Mouse (Mus musculus): Measurements from ENCODE around the gene Prkag2.
A peak's percentile ranks its signal among the peaks of the same experiment; 100 is the strongest.

The Prkag2 gene

DNA sequence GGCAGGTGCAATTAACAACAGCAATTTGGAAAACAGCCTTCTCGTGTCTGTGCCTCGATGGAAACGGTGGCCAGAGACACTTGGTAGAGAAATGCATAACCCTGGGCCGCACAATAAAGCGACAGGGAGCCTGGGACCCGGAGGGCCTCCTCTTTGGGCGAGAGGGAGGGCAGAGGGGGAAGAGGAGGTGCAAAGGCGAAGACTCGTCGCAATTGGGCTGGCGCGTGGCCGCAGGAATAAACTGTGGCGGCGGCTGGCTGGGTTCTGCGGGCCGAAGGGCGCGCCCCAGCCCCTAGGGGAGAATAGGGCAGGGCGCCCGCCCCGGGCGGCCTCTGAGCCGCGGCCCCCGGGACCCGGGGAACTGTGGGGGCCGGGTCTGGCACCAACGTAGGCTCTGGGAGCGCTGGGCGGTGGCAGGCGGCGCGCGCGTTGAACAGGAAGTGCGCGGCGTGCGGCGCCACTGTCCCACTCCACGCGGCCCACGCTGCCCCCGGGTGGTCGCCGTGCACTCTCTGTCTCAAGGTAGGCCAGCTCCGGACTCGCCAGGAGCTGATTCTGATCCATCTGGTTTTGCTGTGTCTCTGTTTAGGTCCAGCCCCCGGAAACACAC, at the start of gene Prkag2:
Gene Prkag2 (minus strand): TSS at position 127 of the 610 bp plus-strand sequence.
- peak; percentile 60 for DNase-seq

DNA sequence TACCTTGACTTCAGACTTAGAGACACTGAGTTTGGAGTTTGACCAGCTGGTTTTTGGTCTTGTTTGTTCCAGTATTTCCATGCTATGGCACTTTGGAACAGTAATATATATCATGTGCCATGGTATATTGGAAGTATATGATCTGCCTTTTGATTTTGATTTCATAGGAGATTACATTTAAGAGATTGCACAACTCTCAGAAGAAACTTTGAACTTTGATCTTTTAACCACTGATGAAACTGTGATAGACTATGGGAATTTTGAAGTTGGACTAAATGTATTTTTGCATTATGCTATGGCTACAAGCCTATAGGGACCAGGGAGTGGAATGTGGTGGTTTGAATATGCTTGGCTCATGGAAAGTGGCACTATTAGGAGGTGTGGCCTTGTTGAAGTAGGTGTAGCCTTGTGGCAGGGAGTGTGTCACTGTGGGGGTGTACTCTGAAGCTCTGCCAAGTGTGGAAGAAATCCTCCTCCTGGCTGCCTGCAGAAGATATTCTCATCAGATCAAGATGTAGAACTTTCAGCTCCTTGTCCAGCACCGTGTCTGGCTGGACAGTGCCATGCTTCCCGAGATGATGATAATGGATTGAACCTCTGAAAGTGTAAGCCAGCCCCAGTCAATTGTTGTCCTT, 49.0 kb upstream of the Prkag2 start:
- no peak for DNase-seq

DNA sequence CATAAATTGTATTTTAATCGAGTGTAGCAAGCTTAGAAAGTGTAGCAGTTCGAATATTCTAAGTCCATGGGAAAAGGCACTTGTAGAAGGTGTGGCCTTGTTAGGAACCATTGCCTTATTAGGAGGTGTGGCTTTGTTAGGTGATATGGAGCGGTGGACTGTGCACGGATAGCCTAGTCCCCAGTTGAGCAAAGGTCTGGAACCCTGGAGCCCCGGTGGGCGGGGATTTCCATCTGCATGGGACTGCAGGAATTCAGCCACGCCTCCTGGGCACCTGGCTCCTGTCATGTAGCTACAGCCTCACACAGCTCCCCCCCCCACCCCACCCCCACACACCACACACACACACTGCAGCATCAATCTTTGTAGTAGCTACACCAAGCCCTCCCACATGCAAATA, 46.3 kb upstream of the Prkag2 start:
- DNase-seq, result no peak

DNA sequence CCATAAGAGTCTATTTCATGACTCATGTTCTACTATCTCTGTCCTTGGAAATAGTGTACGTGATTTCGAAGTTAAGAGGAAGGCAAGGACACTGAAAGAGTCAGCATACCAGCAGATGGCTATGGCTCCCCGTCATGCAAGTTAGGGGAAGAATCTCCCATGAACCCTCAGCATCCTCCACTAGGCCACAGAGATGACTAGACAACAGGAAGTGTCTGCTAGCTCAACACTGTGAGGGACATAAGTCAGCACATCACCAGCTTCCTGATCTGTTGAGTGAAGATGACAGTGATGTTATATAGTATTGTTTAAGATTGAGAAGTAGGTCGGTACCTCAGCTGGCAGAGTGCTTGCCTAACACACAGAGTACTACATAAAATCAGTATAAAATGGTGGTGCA, 27.4 kb upstream of the Prkag2 start:
- no peak for DNase-seq

DNA sequence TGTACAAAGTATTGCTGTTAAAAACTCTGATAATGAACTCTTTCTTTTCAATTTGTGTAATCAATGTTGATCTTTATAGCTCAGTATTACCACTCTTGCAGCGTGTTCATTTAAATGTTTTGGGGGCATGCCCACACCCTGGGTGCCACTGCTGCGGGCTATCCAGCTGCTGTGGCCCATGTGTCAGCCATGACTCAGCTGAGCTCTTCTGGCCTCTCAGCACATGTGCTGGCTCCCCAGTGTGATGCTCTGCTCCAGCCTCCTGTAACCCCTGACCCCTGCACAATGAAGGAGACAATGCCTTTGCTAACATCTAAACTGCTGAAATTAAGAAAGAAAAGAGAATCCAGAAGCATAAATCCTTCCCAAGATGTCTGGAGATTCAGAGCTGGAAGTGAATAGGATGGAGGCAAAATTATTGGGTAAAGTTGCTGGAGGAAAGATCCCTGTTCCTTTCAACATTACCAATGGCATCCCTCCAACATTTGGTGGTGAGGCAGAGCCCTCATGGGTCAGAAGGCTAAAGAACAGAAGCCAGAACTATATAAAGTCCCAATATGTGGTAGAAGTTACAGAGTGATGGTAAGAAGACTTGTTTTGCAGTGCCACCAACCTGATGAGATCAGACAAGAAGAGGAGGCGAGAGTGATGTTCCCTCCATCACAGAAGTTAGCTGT, 25.6 kb upstream of the Prkag2 start:
- no peak for DNase-seq

DNA sequence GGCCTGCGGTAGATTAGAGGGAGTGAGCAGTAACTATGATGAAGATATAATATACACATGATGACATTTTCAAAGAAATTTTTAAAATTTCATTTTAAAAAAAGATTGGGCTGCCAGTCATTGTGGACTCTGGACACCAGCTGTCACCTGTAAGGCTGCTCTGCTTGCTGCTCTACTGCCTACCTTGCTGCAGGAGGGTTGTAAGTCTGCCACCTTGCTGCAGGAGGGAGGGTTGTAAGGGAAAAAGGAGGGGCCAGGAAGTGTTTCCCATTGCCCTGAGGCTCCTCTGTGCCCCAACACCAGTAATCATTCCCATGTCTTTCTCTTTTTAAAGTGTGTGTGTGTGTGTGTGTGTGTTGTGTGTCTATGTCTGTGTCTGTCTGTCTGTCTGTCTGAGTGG, 22.1 kb upstream of the Prkag2 start:
- no peak for DNase-seq

DNA sequence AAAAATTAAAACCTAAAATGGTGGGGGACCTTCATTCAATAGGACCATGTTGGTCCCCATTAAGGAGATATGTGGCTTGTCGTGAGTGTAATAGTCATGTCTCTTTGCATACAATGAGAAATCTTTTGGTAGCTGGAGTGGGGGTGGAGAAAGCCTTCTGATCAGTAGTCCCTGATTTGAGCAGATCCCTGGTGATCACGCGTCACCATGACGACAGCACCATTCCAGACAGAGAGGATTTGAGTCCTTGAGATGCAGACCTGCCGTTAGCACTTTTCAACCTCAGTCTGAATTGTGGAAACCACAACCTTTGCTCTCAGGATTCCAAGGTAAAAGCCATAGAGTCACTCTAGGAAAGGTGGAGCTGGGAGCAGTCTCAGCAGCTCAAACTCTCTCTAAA, 18.7 kb upstream of the Prkag2 start:
- peak; percentile 27 for DNase-seq

DNA sequence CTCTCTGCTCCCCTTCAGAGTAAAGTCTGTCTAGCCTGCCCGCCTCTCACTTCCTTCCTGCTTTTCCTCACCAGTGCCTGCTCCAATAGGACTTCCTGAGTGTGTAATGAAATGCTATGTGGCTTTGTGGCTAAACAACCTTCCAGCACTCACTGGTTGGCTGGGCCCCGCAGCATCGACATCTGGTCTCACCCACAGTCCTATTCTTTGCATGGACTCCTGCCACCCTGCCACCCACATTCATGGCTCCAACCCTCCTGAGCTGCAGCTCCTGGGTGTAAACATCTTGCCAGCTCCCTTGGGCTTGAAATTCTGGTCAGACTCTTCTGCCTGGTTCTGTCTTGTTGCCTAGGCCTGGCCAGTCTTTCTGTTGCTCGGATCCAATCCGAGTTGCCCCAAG, 15.6 kb upstream of the Prkag2 start:
- peak; percentile 89 for DNase-seq

DNA sequence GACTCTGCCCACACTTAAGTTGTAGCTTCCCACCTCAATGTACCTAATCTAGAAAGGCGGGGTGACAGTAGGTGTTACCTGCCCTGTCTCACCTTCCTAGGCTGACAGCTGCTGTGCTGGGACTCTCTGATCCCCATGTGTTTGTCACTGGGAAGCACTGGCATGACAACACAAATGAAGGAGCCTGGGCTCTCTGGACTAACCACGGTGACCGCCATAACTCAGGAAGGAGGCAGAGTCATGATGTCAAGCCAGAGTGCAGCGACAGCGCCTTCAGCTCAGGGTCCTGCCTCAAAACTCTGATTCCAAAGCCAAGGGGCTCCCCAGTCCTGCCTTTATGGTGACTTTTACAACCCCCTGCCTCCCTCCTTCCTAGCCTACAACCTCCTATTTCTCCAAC, 14.8 kb upstream of the Prkag2 start:
- no peak for DNase-seq

DNA sequence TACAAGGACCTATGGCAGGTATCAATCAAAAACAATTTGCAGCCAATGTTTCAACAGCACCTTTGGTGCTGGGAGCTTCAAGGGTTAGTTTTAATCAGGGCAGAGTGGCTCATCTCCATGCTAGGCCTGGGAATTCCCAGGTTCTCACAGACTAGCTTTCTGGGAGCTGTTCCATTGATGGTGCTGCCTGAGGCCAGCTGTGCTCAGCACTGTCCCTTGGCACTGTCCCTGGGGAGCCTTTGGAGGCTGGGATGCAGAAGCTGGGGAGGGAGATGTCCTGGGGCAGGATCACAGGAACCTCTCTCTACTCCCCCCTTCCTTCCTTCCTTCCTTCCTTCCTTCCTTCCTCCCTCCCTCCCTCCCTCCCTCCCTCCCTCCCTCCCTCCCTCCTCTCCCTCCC, 13.7 kb upstream of the Prkag2 start:
- DNase-seq, result no peak

DNA sequence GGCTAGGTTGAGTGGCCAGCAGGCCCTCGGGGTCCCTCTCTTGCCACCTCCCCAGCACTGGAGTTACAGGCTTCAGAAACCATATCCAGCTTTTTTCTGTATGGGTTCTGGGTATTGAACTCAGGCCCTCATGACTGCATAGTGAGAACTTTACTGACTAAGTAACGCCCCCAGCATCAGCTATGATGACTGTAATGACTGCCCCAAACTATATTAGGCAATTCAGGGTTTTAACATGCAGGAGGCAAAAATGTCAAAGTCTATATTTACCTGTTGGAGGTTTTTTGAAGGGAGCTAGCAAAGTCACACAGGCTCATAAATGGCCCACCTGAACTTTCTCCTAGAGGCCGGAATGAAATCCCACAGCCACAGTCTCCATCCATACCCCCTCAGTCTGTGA, 9.9 kb upstream of the Prkag2 start:
- DNase-seq, result no peak

DNA sequence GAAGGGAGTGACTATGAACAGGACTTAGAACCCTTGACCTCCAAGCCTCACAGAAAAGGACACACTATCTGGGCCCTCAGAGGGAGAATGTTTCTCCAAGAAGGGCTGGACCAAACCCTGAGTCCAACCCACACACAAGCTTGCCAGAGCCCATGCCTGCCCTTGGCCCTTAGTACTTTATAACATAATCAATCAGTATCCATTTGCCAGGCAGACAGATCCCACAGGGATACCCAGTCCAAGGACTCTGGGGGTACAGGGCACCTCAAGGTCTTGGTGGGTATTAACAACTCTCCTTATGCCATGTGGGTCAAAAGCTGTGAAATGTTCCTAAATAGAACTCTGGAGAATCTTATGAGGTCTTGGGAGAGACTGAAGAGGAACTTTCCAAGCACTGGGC, 5.3 kb upstream of the Prkag2 start:
- no peak for DNase-seq

DNA sequence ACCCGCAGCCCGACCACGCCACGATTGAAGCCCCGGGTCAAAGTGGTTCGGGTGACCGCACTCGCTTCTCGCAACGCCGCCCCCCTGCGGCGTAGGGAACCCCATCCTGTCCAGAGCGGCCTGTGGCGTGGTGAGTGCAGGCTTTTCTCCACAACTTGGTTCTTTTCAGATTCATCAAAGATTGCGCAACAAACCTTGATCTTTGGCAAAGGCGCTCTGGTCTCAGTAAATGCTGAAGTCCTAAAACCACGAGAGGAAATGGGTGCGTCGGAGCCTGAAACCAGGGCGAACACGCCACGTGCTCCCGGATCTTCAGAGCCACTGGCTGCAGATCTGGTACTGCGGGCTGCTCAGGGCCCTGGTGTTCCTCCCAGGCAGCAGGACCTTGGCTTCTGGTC, 683 bp upstream of the Prkag2 start:
- DNase-seq, result peak; percentile 42

DNA sequence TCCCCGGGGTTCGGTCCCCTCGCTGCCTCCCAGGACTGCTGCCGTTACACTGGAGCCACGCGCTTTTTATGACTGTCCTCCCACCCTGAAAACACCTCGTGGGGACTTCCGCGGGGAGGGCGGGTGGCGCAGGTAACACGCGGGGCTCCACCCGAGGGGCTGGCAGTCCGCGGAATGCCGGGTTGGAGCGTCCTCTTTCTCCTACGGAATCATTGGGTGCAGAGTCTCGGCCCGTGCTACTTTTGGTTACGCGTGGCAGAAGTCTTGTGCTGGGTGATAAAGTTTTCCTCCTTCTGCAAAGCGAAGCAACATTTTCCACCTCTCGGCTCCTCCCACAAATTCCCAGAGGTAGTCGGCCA, 306 bp downstream of the Prkag2 start:
- peak; percentile 56 for DNase-seq

DNA sequence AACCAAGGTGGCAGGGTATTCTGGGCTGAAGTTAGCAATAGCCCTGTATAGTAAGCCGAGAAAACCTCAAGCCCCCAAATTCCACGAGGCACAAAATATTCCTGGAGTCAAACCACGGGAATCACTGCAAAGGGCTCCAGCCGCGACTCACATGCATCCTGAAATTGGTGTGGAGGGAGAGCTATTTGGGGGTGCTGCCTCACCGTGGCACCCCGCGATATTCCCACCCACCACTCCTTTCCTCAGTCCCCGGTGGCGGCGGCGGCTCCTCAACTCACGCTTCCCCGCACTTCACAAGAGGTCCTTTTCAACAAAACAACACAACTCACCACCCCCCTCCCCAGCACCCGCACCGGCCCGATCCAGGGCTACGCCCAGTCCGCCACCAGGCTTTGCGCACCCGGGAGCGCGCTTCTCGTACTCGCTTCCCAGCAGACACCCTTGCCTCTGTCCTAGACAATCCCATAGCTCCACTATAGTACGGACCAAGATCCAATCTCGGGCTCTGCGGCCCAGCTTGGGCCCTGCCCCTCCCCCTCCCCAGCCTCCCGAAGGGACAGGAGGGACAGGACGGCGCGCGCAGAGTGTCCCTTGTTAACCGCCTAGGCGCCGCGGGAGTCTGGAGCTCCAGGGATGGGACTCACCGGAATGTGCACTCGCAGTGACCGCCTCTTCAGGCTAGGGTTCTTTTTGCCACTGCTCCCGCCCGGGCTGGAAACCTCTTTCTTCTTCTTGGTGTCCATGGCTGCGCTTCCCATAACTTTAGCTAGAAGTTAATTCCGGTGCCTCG, 880 bp downstream of the Prkag2 start:
- peak; percentile 58 for DNase-seq

DNA sequence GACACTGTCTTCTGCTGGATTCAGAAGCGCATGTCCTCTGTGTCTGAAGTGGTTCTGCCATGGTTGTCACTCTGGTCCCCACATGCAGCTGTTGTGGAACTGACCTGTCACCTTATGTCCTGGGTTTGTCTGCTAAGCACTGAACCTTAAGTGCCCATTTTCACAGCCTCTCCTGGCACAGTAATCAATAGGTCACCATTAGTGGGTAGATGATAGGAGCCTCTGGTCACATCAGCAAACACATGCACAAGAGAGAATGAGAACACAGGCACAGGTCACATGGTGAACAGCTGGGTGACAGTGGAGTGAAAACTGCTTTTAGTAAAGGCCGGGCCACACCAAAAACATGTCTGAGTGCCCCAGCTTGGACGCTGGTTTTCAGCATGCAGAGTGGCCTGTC, 2.6 kb downstream of the Prkag2 start:
- DNase-seq, result no peak

DNA sequence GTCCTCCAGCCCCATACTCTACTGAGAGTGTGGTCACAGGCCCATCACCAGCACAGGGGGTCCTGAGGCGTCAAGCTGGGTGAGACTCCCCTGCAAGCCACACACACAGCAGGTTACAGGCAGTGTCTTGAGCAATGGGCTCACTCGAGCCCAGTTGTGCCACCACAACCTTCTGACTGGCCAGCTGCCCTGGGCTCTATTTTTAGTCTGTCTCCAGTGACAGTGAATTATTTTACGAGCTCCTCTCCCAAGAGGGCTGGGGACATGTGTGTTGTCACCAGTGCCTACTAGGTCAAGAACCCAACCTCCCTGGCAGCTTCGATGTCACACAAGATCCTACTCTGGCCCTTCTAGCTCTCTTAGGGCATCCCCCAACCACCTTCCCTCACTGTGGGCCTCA, 4.0 kb downstream of the Prkag2 start:
- no peak for DNase-seq

DNA sequence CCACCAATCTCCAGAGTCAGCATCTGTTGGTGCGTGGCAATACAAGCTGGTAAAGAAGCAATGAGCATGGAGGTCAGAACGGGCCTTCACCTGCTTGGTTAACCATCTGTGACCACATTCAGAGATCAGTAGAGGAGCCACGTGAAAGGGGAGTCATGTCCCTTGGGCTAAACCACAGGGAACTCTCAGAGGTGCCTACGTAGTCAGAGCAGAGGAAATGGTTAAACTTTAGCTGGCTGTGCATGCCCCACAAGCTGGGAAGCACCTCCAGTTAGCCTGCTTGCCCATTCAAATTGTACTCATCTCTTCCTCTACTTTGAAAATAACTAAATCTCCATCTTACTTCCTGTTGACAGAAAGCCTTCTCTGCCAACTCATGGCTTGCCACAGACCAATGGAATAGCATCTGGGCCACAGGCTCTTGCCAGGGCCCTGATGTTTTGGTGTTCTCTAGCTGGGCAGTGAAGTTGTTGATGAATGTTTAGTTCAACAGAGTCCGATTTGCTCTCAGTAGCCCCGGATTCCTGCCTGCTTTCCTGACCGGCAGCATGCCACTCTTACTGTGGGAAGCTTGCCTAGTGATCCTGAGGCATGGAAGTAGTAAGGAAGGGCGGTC, 7.7 kb downstream of the Prkag2 start:
- no peak for DNase-seq

DNA sequence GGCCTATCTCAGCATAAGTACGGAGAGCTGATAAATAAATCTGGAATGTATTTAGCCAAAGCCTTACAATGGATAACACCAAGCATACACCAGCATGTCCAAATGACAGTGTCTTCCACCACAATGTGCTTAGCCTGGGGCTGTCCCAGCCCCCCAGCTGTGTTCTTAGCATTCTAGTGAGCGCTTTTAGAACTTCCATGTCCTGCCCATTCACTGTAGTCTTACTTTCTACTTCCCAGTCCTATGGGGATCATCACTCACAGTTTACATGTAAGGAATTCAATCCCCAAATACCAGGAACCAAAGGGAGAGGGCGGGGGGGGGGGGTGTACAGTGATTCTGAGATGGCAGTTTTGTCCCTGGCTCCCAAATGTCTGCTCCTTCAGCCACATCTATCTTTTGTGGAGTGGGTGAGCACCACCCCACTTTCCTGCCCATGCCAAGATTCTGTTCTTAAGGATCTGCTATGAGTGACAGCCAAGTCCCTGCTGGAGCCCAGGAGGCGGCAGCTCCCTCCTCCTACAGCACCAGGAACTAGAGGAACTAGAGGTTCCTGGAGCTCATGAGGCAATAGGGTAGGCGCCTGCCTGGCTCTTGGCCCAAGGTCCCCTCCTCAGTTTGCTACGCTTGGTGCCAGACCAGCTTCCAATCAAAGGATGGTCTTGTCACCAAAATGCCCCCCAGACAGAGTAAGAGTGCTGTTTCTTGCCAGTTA, 11.0 kb downstream of the Prkag2 start:
- no peak for DNase-seq

DNA sequence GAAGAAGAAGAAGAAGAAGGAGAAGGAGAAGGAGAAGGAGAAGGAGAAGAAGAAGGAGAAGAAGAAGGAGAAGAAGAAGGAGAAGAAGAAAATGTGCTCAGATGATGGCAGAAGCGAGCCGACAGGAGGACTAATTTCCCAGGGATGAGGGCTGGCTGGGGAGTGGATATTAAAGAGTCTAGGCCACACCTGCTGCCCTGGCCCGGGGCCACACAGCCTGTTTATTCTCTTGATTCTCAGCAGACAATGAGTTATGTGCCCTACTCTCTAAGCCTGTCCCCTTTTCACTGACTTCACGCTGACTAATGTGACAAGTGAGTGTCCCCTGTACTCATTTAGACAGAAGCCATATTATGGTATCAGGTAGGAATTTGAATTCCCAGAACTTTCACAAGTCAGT, 11.8 kb downstream of the Prkag2 start:
- no peak for DNase-seq

DNA sequence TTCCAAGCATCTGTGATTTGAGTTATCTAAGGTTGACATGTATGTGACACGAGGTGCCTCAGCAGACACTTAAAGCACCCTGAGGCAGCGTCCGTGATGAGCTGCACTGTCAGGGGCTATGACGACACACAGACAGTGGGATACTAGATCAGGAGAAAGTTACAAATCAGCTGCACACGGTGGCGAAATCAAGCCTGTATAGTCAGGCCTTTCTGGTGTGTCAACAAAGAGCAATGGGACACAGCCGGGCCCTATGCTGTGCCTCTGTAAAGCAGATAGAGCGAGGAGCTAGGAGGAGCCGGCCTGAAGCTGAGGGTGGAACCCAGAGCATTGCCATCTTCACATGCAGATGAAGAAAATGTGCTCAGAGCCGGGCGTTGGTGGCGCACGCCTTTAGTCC, 12.3 kb downstream of the Prkag2 start:
- DNase-seq, result no peak

DNA sequence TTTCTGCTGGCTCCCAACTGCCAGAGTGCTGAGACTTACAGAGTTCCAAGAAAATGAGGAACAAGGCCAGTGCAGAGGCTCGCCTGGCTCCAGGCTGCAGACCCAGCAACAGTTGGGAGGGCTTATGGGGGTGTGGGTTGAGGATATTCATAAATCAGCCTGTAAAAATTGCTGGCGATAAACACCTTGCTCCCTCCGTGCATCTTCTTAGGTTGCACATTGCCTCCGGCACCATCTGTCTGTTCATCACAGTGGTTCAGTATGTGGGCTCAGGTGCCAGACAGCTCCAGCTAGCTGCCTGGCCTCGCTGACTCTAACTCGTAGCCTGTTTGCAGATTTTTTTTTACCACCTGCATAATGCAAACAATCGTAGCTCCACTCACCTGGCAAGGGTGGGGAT, 13.4 kb downstream of the Prkag2 start:
- DNase-seq, result peak; percentile 57

DNA sequence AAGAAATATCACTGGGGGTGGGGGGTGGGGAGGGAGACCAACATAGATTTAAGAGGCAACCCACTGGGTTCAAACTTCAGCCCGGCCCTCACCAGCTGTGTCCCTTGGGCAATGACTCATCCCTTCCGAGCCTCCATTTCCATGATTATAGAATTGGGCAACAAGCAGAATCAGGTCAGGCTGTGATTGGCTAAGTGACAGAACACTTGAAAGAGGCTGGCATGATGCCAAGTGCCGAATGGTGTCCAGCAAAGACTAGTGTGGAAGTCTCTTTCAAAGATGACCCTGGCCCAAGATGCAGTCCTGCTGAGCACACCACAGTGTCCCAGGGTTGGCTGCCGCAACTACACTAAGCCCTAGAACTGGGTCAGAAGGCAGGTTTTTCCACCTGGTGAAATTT, 14.2 kb downstream of the Prkag2 start:
- DNase-seq, result peak; percentile 59

All from right cerebral cortex, postnatal 25 days (tissue).